Mouse (Mus musculus) liver, postnatal 0 days (tissue): Measurements from ENCODE around the gene Lat2. TPM values are rescaled to one million over a fixed set of nuclear protein-coding genes. Genes with fewer than 3 reads are reported as not detected.

Source experiments
- ATAC-seq: fragments of 200-750 bp; cut with Nextera tagmentation; 2 replicates; pipeline ENCODE4 v1.8.0; 2017; ENCODE audit warnings: mild to moderate bottlenecking, moderate library complexity
- DNase-seq: peaks from one replicate; pipeline ENCODE4 v3.0.0-alpha.2; 2016
- H3K27ac ChIP-seq: fragments of 300-500 bp; sonication (generic); 2 replicates; pipeline ENCODE4 v1.5.1; 2014; ENCODE audit warnings: antibody characterized with exemption, moderate library complexity, mild to moderate bottlenecking, low read depth
- H3K27me3 ChIP-seq: fragments of 300-500 bp; sonication (generic); 2 replicates; pipeline ENCODE4 v1.6.1; 2014; ENCODE audit warnings: low read length, control low read depth, mixed read lengths; ENCODE audit not compliant: insufficient read depth
- H3K36me3 ChIP-seq: fragments of 300-500 bp; sonication (generic); replicated peaks from 2 replicates; pipeline ENCODE4 v1.6.1; 2014; ENCODE audit warnings: mild to moderate bottlenecking, control low read depth, low read length, moderate library complexity, mixed read lengths; ENCODE audit not compliant: insufficient read depth
- H3K4me1 ChIP-seq: fragments of 300-500 bp; sonication (generic); 2 replicates; pipeline ENCODE4 v1.6.1; 2014; ENCODE audit warnings: antibody characterized with exemption, mild to moderate bottlenecking, control low read depth; ENCODE audit not compliant: insufficient read depth
- H3K4me2 ChIP-seq: fragments of 300-500 bp; sonication (generic); 2 replicates; pipeline ENCODE4 v1.6.1; 2014; ENCODE audit warnings: low read depth, mild to moderate bottlenecking, low read length, moderate library complexity, mixed read lengths
- H3K4me3 ChIP-seq: fragments of 300-500 bp; sonication (generic); 2 replicates; pipeline ENCODE4 v1.5.1; 2014; ENCODE audit warnings: low read depth, low read length
- H3K9ac ChIP-seq: fragments of 300-500 bp; sonication (generic); replicated peaks from 2 replicates; pipeline ENCODE4 v1.6.1; 2014; ENCODE audit warnings: mild to moderate bottlenecking, moderate library complexity
- H3K9me3 ChIP-seq: fragments of 300-500 bp; sonication (generic); 2 replicates; pipeline ENCODE4 v1.6.1; 2016; ENCODE audit warnings: mild to moderate bottlenecking, control low read depth, low read length, mixed read lengths
- CTCF ChIP-seq: sonication (generic); IDR thresholded peaks from 2 replicates; pipeline ENCODE4 v1.5.1; 2016; ENCODE audit warnings: antibody characterized with exemption, low read depth
- EP300 ChIP-seq: IDR thresholded peaks from 2 replicates; pipeline ENCODE4 v1.6.1; 2016; ENCODE audit warnings: antibody characterized with exemption, low read depth, mild to moderate bottlenecking
- WGBS: fragments of 180-500 bp; shearing (Covaris S2); extraction: QIAGEN DNeasy Blood & Tissue Kit; methylation state at CpG from one replicate; pipeline ENCODE4 v1.1.7; 2014; ENCODE audit not compliant: insufficient replicate concordance; 5-methylcytosine and 5-hydroxymethylcytosine counted together
- microRNA-seq: library from miRNA; unstranded; fragments of <30 nt; microRNA quantifications from one replicate; pipeline ENCODE4, GENCODE M21; 2016
- polyA plus RNA-seq: library from polyadenylated mRNA; unstranded; fragments of >200 nt; fragmentation: Nextera tagmentation; extraction: Ambion mirVana; gene quantifications from 2 replicates; pipeline ENCODE4 v1.2.1, GENCODE M21; 2015

Gene Lat2
- polyA plus RNA-seq, 1 experiment from 2014 or later = 2.4 TPM

DNA sequence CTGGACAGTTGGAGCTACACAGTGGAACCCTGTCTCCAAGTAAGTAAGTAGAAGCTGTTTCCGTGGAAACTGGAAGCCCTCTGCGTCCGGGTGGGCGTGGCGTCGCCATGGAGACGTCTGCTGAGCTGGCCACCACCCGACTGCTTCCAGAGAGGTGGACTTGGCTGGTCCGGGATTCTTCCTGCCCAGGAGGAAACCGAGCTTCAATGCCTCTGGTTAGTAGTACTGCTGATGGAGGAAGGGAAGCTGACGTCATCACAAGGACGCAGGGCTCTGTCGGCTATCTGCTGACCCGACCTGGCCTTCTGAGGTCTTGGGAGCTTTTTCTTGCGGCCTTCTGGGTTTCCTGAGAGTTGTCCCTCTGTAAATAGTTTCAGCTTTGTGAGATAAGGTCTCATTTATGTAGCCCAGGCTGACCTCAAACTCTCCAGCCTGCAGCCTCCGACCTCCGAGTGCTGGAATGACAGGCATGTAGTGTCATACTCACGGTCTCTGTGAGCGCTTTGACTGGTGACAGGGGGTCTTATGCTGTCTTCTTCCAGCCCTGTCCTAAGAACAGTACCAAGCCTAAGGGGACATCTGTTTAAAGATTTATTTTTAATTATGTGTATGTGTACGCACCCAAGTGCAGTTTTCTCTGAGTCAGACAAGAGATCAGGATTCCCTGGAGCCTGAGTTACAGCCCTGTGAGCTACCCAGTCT is 59.2 kb downstream of the Lat2 start:
- ATAC-seq (no peak), DNase-seq (peak; percentile 63)
- Histone ChIP-seq H3K27me3 (no peaks in the 10 kb centered on the region), H3K9me3 (no peaks in the 10 kb centered on the region), H3K4me2 (0 out of 2 replicates have a peak overlapping the region, but pooled peaks have one; percentile 7), H3K9ac (no peak overlapping the region), H3K27ac (no peak overlapping the region), H3K4me1 (peaks cover 20% of the 10 kb centered on the region), H3K4me3 (no peak overlapping the region), H3K36me3 (no peaks in the 10 kb centered on the region)
- TF ChIP-seq CTCF (no peak), EP300 (no peak)
- WGBS = 17% methylated on average over 20 of the region's 20 CpGs

- Histone ChIP-seq H3K4me2 (no peak overlapping the region), H3K27me3 (no peaks in the 10 kb centered on the region), H3K9ac (no peak overlapping the region), H3K4me1 (peaks cover 24% of the 10 kb centered on the region), H3K27ac (no peak overlapping the region), H3K36me3 (no peaks in the 10 kb centered on the region), H3K4me3 (no peak overlapping the region), H3K9me3 (no peaks in the 10 kb centered on the region)
- 65% methylated on average over 5 of the region's 5 CpGs for WGBS
- no peak for ATAC-seq
- TF ChIP-seq EP300 (no peak), CTCF (no peak)
- no peak for DNase-seq
Observed at GRCm38 (mm10) chr5:134553951-134554546, 60.8 kb downstream of the Lat2 start.

DNA sequence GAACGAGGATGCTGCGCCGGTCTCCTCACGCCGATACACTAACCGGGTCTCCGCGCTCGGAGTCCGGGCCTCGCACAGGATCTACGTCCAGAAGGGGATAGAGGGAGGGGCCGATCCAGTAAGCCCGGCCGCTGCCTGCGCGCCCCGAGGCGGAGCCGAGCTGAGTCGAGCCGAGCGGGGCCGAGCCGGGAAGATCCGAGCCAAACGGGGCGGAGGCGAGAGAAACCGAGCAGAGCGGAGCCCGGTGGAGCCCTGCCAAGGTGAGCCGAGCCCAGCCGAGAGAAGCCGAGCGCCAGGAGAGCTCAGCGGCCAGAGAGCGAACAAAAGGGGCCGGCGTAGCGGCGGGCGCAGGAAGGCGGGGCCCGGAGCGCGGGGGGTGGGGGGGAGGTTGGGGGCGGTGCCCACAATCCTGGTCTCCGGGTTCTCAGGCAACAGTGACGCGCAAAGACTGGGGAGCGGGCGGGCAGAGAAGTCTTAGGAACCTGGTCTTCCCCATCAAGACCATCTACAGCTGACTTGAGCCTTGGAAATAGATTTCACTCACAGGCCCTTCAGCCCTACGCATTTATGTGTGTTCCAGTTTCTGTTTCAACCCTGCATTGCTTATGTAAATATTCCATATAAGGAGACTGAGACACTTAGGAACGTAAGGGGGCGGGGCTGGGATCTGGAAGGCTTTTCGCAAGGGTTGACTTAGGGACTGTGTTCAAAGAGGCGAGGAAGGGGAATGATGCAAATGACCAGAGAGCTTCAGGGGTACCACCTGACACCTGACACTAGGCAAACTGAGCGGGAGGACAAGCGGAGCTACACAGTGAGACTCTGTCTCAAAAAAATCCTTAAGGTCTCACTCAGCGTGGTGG is 62.5 kb downstream of the Lat2 start, which contains the start of gene Clip2:
Clip2 (minus strand) TSS at position 325 of the 863 bp plus-strand sequence.
- Histone ChIP-seq H3K4me2 (peak within 1 kb of the TSS; percentile 95), H3K9ac (peak within 1 kb of the TSS; percentile 73), H3K4me1 (peaks cover 24% of the 10 kb centered on the region), H3K9me3 (no peaks in the 10 kb centered on the region), H3K27ac (peak within 1 kb of the TSS; percentile 71), H3K36me3 (no peaks in the 10 kb centered on the region), H3K27me3 (no peaks in the 10 kb centered on the region), H3K4me3 (peak within 1 kb of the TSS; percentile 69)
- TF ChIP-seq EP300 (no peak), CTCF (peak; percentile 21; the same call in 1 of the 2 replicates)
- 2% methylated on average over 57 of the region's 61 CpGs for WGBS
- DNase-seq (peak; percentile 94), ATAC-seq (peak; percentile 95)

DNA sequence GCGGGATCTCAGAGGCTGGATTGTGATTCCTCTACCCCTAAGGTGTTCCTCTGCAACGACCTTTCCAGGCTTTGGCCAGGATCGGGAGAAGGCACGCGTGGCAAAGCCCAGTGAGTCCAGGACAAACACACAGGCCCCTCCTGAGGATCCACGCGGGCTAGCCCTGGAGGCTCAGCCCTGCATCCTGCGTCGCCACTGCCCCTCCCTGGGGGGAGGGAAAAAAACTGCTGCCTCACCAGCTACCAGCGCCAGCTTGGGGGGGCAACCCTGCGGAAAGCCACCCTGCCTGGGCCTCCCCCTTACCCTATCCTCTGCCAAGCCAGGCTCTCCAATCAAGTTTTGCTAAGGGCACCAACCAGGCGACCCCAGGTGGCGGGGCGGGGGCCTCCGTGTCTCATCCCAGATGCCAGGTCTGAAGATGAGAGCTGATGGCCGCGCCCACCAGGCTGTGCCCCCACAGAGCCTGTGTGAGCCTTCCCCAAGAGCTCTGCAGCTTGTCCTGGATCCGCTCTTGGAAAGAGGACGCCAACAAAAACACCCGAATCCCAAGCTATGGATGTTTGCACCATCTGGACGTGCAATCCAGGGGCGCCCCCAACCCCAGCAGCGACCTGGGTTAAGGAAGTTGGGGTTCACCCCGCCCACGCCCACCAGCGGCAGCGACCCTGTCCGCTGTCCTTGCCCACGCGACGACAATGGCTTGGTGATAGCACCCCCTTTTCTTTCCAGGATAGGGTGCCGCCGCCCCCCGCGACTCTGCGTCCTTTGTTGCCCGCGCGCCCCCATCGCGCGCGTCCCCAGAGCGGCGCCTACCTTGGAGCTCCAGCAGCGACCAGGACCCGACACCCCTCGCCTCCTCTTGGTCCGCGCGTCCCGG is 63.4 kb downstream of the Lat2 start:
- Histone ChIP-seq H3K9ac (peak overlapping the region; percentile 73), H3K4me3 (peak overlapping the region; percentile 69), H3K4me2 (peak overlapping the region; percentile 95), H3K4me1 (peaks cover 24% of the 10 kb centered on the region), H3K36me3 (no peaks in the 10 kb centered on the region), H3K27ac (peak overlapping the region; percentile 71), H3K27me3 (no peaks in the 10 kb centered on the region), H3K9me3 (no peaks in the 10 kb centered on the region)
- no peak for TF ChIP-seq CTCF
- no peak for TF ChIP-seq EP300
- ATAC-seq (no peak), DNase-seq (peak; percentile 34)
- 4% methylated on average over 50 of the region's 52 CpGs for WGBS

GRCm38 (mm10) chr5:134550836-134551232 is 64.0 kb downstream of the Lat2 start:
- H3K27me3 ChIP-seq = no peaks in the 10 kb centered on the region
- peak overlapping the region; percentile 69; the same call in 1 of the 2 replicates for H3K4me3 ChIP-seq
- H3K4me2 ChIP-seq = peak overlapping the region; percentile 95
- TF ChIP-seq EP300 (no peak), CTCF (no peak)
- no peaks in the 10 kb centered on the region for H3K9me3 ChIP-seq
- ATAC-seq (no peak), DNase-seq (no peak)
- H3K27ac ChIP-seq = peak overlapping the region; percentile 36; the same call in 1 of the 2 replicates
- 22% methylated on average over 6 of the region's 6 CpGs for WGBS
- no peaks in the 10 kb centered on the region for H3K36me3 ChIP-seq
- H3K9ac ChIP-seq = peak overlapping the region; percentile 73
- H3K4me1 ChIP-seq = peaks cover 24% of the 10 kb centered on the region

Small RNA genes within 50 kb of the gene (microRNA-seq; reads per million reads assigned to microRNA genes)
- gene Mir7228 = not detected

Other genes starting within 250 kb of the Lat2 start
- 10.0 and 11.0 TPM in 2 replicates for gene Gtf2ird1, start 158.3 kb downstream of the Lat2 start, polyA plus RNA-seq
- gene Clip2, start 62.6 kb downstream of the Lat2 start, polyA plus RNA-seq = 0.21 and 0.29 TPM in 2 replicates
- gene Syna, start 54.9 kb downstream of the Lat2 start, polyA plus RNA-seq = not detected in 2 replicates
- gene Rfc2, start 33.7 kb downstream of the Lat2 start, polyA plus RNA-seq = 75.4 and 81.4 TPM in 2 replicates
- 124 and 132 TPM in 2 replicates for gene Eif4h, start 24.5 kb upstream of the Lat2 start, polyA plus RNA-seq
- gene Limk1, start 73.6 kb upstream of the Lat2 start, polyA plus RNA-seq = 0.59 and 0.73 TPM in 2 replicates
- 14.8 TPM in 2 replicates for gene Eln, start 132.3 kb upstream of the Lat2 start, polyA plus RNA-seq